Mouse (Mus musculus) liver, postnatal 0 days (tissue): Measurements from ENCODE around the gene Tead3.
A peak's percentile ranks its signal among the peaks of the same experiment; 100 is the strongest.

Experiments used
- CTCF ChIP-seq: sonication (generic); IDR thresholded peaks from 2 replicates; pipeline ENCODE4 v1.5.1; 2016; ENCODE audit warnings: antibody characterized with exemption, low read depth
- EP300 ChIP-seq: IDR thresholded peaks from 2 replicates; pipeline ENCODE4 v1.6.1; 2016; ENCODE audit warnings: antibody characterized with exemption, low read depth, mild to moderate bottlenecking

DNA sequence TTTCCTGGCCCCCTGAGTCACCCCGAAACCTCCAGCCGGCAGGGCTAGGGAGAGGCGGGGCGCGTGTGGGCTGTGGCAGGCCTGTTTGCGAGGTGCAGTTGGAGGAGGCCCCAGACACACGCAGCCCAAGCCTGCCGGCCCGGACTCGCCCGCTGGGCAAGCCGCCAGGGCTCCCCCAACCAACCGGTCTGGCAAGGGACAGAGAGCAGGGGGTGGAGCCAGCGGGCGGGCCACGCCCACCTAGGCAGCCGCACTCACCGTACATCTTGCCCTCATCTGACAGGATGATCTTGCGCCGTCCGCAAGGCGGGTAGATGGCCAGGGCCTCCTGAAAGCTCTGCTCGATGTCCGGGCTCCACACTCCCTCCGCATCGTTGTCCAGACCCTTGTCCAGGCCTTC lies 9.5 kb downstream of the Tead3 start:
- TF ChIP-seq EP300 (no peak), CTCF (peak; percentile 8; the same call in 1 of the 2 replicates)
